Mouse (Mus musculus) heart, adult 2 months (tissue): ENCODE results near the gene Magi2. TPM values are rescaled to one million over a fixed set of nuclear protein-coding genes. Genes with fewer than 3 reads are reported as not detected.

ENCODE experiments used
- DNase-seq, 2 experiments: peaks; one replicate each; pipeline ENCODE4 v3.0.0; 2021
- H3K27ac ChIP-seq: fragments of 200-600 bp; 2 replicates; pipeline ENCODE4 v1.8.1; 2022
- H3K27me3 ChIP-seq: fragments of 200-500 bp; 2 replicates; pipeline ENCODE4 v1.6.1; 2012; ENCODE audit warnings: mild to moderate bottlenecking, low read length, inconsistent platforms, mixed read lengths; ENCODE audit not compliant: control insufficient read depth, insufficient read depth
- H3K36me3 ChIP-seq: fragments of 200-500 bp; 2 replicates; pipeline ENCODE4 v1.6.1; 2012; ENCODE audit warnings: low read length, inconsistent platforms; ENCODE audit not compliant: control insufficient read depth, insufficient read depth
- H3K4me1 ChIP-seq: fragments of 200-500 bp; 2 replicates; pipeline ENCODE4 v1.6.1; 2011; ENCODE audit warnings: low read length; ENCODE audit not compliant: control insufficient read depth, insufficient read depth
- H3K4me3 ChIP-seq: fragments of 200-600 bp; 2 replicates; pipeline ENCODE4 v1.8.1; 2022
- H3K79me2 ChIP-seq: fragments of 200-500 bp; replicated peaks from 2 replicates; pipeline ENCODE4 v1.6.1; 2012; ENCODE audit warnings: mild to moderate bottlenecking, inconsistent platforms, low read length, moderate library complexity, mixed read lengths; ENCODE audit not compliant: control insufficient read depth, insufficient read depth
- H3K9ac ChIP-seq: fragments of 200-500 bp; 2 replicates; pipeline ENCODE4 v1.6.1; 2012; ENCODE audit warnings: low read depth, mild to moderate bottlenecking, control low read depth, inconsistent platforms, low read length, mixed read lengths
- CTCF ChIP-seq: fragments of 200-600 bp; IDR thresholded peaks from 2 replicates; pipeline ENCODE4 v1.8.1; 2022; ENCODE audit warnings: antibody characterized with exemption, mild to moderate bottlenecking, moderate library complexity
- EP300 ChIP-seq: fragments of 200-500 bp; IDR thresholded peaks from 2 replicates; pipeline ENCODE4 v1.6.1; 2011; ENCODE audit warnings: low read depth, low read length, control low read depth; ENCODE audit not compliant: insufficient read depth
- POLR2A ChIP-seq: fragments of 200-500 bp; IDR thresholded peaks from 2 replicates; pipeline ENCODE4 v1.6.1; 2011; ENCODE audit warnings: mild to moderate bottlenecking, low read depth, low read length, control low read depth; ENCODE audit not compliant: insufficient read depth
- WGBS: fragments of 180-500 bp; shearing (Covaris S2); methylation state at CpG from one replicate; pipeline ENCODE4 v1.1.7; 2018; 5-methylcytosine and 5-hydroxymethylcytosine counted together
- intact Hi-C: fragments of 180-260 bp; cut with DNase I; formaldehyde crosslinking; loops from one replicate; pipeline ENCODE4 v1.15.1; 2025
- polyA plus RNA-seq: library from polyadenylated mRNA; depleted of rRNA; stranded (reverse); fragments of >200 nt; gene quantifications from 2 replicates; pipeline ENCODE4 v1.2.3, GENCODE M21; 2012
- total RNA-seq, 2 experiments: library from RNA; stranded (reverse); gene quantifications; 2 replicates each; pipeline ENCODE4 v1.2.3; 2021

Magi2 gene
- total and polyA plus RNA-seq, 3 experiments = 2.0 to 8.2 (median 7.0) TPM

- no peak overlapping the region for H3K4me3 ChIP-seq
- no peaks in the 10 kb centered on the region for H3K27me3 ChIP-seq
- WGBS = 87% methylated on average over 2 of the region's 2 CpGs
- no peaks in the 10 kb centered on the region for H3K4me1 ChIP-seq
- H3K79me2 ChIP-seq = no peaks in the 10 kb centered on the region
- no peak overlapping the region for H3K27ac ChIP-seq
- TF ChIP-seq CTCF = no peak
- no peak for TF ChIP-seq EP300
- TF ChIP-seq POLR2A = no peak
- no peak overlapping the region for H3K9ac ChIP-seq
- no peaks in the 10 kb centered on the region for H3K36me3 ChIP-seq
- intact Hi-C loops = no loop called here
- no peak for DNase-seq
Observed at GRCm38 (mm10) chr5:19822502-19822901, 595.7 kb downstream of the Magi2 start.

GRCm38 (mm10) chr5:19825943-19826342 is 599.1 kb downstream of the Magi2 start:
- Histone ChIP-seq H3K27me3 (no peaks in the 10 kb centered on the region), H3K79me2 (no peaks in the 10 kb centered on the region), H3K4me3 (no peak overlapping the region), H3K27ac (no peak overlapping the region), H3K9ac (no peak overlapping the region), H3K4me1 (no peaks in the 10 kb centered on the region), H3K36me3 (no peaks in the 10 kb centered on the region)
- DNase-seq = no peak
- WGBS = 38% methylated on average over 2 of the region's 2 CpGs
- TF ChIP-seq CTCF = no peak
- TF ChIP-seq POLR2A = no peak
- TF ChIP-seq EP300 = no peak
- intact Hi-C loops = no loop called here

GRCm38 (mm10) chr5:19829341-19829740 is 602.5 kb downstream of the Magi2 start:
- Histone ChIP-seq H3K4me3 (no peak overlapping the region), H3K27ac (no peak overlapping the region), H3K79me2 (no peaks in the 10 kb centered on the region), H3K4me1 (no peaks in the 10 kb centered on the region), H3K9ac (no peak overlapping the region), H3K36me3 (no peaks in the 10 kb centered on the region), H3K27me3 (no peaks in the 10 kb centered on the region)
- intact Hi-C loops = no loop called here
- no peak for DNase-seq
- 83% methylated on average over 2 of the region's 2 CpGs for WGBS
- TF ChIP-seq EP300 (no peak), CTCF (no peak), POLR2A (no peak)

GRCm38 (mm10) chr5:19862854-19863253 is 636.0 kb downstream of the Magi2 start:
- WGBS = 44% methylated on average over 2 of the region's 2 CpGs
- no peak for TF ChIP-seq POLR2A
- TF ChIP-seq EP300 = no peak
- TF ChIP-seq CTCF = no peak

GRCm38 (mm10) chr5:19870406-19870805 is 643.6 kb downstream of the Magi2 start:
- H3K27ac ChIP-seq = no peak overlapping the region
- intact Hi-C loops = no loop called here
- H3K79me2 ChIP-seq = no peaks in the 10 kb centered on the region
- no peak overlapping the region for H3K9ac ChIP-seq
- H3K27me3 ChIP-seq = no peaks in the 10 kb centered on the region
- H3K4me3 ChIP-seq = no peak overlapping the region
- no peak for DNase-seq
- no peaks in the 10 kb centered on the region for H3K36me3 ChIP-seq
- no peaks in the 10 kb centered on the region for H3K4me1 ChIP-seq
- 91% methylated on average over 4 of the region's 4 CpGs for WGBS
- no peak for TF ChIP-seq POLR2A

More at GRCm38 (mm10) chr5:19862854-19863253, 636.0 kb downstream of the Magi2 start:
- Histone ChIP-seq H3K4me3 (no peak overlapping the region), H3K4me1 (no peaks in the 10 kb centered on the region), H3K36me3 (no peaks in the 10 kb centered on the region), H3K79me2 (no peaks in the 10 kb centered on the region), H3K27ac (no peak overlapping the region), H3K27me3 (no peaks in the 10 kb centered on the region), H3K9ac (no peak overlapping the region)
- no peak for DNase-seq
- intact Hi-C loops = no loop called here

GRCm38 (mm10) chr5:19891693-19892092 is 664.9 kb downstream of the Magi2 start:
- intact Hi-C loops = no loop called here
- Histone ChIP-seq H3K27ac (no peak overlapping the region), H3K9ac (no peak overlapping the region), H3K79me2 (no peaks in the 10 kb centered on the region), H3K27me3 (no peaks in the 10 kb centered on the region), H3K4me1 (no peaks in the 10 kb centered on the region; the same call in none of the 2 replicates), H3K36me3 (no peaks in the 10 kb centered on the region), H3K4me3 (no peak overlapping the region)
- TF ChIP-seq POLR2A (no peak), EP300 (no peak), CTCF (no peak)
- DNase-seq = no peak
- WGBS = 56% methylated on average over 3 of the region's 3 CpGs
